Mouse (Mus musculus) right cerebral cortex, postnatal 10 days (tissue): ENCODE measurements around the gene Trip13.
A peak's percentile ranks its signal among the peaks of the same experiment; 100 is the strongest.

Experiments used
- DNase-seq, 2 experiments: peaks; one replicate each; pipeline ENCODE4 v3.0.0; 2021; ENCODE audit warnings: low spot score in 2 of 2

The Trip13 gene

DNA sequence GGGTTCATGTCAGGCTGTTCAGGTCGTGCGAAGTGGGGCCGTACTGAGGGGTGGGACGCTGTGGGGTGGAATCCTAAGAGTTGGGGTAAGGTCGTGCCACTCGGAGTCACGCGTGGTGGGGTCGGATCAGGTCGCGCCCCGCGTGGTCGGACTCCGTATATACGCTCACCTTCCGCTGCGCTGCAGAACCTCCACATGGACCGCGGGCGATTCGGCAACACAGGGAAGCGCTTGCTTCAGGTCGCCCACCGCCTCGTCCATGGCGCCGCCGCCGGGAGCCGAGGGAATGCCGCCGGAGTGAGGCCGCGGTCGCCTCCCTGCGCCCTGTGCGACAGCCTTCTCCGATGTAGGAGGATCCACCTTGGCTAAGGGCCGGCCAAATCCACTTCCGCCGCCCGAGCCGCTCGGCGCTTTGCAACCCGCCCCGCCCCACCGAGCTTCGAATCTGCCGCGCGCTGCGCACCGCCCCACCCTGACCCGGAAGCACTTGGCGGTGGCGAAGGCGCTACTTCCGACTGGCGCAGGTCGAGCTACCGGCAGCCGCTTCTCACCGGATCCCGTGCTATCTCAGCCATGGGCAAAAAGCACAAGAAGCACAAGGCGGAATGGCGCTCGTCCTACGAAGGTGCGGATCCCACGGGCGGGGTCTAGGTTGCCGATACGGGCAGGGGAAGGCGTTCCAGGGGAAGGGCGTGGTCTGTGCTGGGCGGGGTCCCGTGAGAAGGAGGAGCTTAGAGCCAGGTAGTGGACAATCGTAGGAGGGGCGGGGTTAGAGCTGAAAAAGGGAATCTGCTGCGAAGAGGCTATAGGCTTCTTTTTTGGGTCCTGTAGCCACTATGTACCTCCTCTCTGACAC, at the start of gene Trip13, which contains the start of gene Brd9:
TSS of gene Trip13 (minus strand) at position 464 of the 856 bp plus-strand sequence.
TSS of gene Brd9 (plus strand) at position 491 of the 856 bp plus-strand sequence.
- peak; percentile 92 to 95 for DNase-seq

DNA sequence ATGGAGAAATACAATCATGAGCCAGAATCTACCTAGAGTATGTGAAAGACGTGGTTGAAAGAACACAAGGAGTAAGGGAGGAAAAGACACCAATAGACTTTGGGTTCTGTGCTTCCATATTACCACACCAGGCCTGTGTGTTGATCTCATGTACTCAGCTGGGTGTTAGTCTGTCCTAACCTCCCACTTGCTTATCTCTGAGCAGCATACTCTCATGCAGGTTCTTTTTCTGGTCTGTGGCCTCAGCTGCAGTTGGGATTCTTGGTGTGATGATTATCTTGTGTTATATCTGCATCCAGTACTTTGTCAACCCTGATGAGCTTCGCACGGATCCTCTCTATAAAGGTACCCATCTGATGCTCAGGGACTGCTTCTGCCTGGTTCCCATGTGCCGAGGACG, 39.4 kb upstream of the Trip13 start:
- DNase-seq = no peak

DNA sequence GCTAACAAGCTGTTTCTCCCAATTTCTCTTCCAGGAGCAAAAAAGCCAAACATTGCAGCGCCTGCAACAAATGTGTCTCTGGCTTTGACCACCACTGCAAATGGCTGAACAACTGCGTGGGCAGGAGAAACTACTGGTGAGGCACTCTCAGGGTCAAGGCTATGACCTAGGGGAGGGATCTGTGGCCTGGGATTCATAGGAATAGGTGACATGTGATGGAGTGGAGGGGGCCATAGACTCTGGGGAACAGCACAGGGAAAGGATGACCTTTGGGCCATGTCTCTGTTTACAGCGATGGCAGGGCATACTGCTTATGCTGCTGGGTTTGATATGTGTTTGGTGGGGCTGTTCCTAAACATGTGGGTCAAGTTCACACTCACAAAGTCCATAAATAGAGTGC, 36.9 kb upstream of the Trip13 start:
- DNase-seq = no peak

DNA sequence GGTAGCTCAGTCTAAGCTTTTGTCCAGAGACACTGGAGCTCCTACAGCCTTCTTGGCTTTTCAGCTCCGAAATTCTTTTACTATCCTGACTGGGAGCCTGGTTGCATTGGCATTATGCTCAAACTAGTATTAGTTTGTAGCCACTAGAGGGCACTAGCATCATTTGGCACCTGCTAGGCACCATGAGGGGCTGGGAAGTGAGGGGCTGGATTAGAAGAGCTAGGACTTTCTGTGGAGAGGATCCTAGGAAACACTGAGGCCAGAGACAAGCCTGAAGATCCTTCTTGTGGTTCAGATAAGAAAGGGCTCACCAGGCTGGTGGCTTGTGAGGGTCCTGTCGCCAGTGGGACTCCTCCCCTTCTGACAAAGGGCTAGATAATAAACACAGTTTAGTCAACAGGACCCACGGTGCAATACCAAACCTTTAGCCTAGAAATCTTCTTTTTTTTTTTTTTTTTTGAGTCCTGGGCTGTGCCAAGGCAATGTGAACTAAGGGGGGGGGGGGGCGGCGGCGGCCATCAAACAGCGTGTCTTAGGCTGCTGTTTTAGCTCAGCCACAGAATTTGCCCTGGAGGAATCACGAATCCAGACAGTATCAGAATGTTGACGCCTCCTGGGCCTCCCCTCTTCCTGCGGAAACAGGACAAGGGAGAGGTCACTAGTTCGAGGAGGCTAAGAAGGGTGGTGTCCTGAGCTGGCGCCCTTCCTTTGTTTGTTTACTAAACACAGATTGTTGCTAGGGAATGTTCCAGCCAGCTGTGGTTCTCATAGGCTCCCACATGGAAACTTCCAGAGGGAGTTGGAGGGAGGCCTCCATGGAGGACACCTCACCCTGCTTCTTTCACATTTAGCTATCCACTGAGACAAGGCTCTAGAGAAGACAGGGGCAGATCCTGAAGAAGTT, 33.2 kb upstream of the Trip13 start:
- DNase-seq = peak; percentile 67 to 77

DNA sequence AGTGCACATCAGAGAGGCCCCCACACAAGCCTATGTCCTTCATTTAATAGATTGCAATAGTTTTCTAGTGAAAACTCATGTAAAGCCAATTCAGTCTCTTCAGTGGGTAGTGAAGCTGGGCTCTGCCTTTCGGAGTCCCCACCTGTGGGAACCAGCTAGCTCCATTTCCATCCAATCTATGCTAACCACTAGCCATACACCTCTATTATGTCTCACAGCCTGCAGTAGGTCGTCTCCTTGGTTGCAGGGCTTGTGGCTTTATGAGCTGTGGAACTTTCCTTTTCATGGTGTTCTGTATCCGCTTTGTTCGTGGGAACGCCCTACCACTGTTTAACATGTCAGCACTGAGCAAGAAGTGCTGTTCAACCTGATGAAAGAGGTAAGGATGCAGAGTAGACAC, 26.0 kb upstream of the Trip13 start, which contains the start of gene Zdhhc11:
TSS of gene Zdhhc11 (plus strand) at position 301 of the 400 bp plus-strand sequence.
- DNase-seq = no peak

DNA sequence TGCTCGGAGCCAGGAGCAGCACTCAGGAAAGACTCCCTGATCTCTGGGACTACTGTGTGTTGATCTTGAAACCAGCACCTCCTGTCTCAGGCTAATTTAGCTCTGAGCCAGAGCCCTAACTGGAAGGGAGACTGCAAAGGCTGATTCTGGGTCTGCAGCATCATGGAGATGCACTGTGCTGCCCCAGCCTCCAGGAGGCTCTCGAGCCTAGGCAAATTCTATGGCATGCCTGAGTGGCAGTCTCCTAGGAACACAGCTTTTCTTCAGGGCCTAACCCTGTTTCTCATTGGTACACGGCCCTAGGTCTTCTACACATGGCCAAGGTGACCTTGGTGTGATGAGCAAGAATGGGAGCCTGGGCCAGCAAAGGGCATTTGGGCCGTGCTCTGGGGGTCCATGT, 23.6 kb upstream of the Trip13 start:
- no peak for DNase-seq

DNA sequence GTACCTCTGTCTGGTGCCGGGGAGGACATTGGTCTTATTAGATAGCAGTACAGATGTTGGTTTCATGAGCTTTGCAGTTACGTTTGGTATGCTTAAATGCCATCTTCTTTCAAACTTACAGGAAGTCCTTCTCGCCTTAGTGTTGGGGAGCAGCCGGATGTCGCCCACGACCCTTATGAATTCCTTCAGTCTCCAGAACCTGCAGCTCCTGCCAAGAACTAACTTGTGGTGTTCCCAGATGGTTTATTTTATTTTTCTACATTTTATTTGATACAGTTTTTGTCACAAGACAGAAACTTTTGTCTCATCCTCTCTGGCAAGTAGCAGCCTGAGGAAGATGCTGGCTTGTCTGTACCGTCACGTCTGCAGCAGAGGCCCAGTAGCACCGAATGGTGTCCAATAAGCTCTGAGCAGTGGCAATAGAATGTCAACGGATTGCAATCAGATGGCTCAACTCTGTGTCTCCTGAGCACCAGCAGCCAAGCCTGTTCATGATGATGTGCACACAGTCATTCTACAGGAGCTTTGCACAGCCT, 22.6 kb upstream of the Trip13 start:
- no peak for DNase-seq

DNA sequence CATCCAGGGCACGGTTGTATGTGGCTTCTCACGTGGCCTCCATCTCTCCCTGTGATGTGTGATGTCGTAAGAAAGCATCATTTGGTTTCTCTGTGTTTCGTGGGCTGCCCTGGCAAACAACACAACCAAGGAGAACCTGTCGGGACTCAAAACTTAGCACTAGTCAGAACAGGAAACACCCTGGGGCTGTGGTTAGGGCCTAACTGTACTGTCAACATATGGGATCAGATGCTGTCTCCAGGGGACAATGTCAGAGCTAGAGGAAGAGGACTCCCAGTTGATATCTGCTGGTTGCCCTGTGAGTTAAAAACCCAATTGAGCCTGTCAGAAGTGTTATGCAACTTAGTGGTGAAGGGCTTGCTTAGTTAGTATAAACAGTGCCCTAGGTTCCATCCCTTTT, 17.9 kb upstream of the Trip13 start:
- no peak for DNase-seq

DNA sequence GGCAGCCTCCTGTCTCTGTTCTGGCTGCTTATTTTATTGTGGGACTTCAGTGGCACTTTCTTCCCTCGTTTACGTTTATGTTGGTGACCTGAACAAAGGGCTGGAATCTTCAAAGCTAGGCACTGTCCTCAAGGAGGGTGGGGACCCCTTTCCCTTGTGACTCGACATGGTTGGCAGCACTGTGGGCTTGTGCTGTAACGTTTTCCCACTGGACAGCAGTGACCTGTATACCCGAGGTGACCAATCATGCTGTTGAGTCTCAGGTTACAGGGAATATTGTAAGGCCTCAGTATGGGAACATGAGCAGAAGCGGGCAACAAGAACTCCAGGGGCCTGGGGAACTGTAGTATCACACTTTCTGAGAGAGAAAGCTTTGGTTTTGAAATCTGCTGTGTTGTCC, 17.1 kb upstream of the Trip13 start:
- DNase-seq = no peak

DNA sequence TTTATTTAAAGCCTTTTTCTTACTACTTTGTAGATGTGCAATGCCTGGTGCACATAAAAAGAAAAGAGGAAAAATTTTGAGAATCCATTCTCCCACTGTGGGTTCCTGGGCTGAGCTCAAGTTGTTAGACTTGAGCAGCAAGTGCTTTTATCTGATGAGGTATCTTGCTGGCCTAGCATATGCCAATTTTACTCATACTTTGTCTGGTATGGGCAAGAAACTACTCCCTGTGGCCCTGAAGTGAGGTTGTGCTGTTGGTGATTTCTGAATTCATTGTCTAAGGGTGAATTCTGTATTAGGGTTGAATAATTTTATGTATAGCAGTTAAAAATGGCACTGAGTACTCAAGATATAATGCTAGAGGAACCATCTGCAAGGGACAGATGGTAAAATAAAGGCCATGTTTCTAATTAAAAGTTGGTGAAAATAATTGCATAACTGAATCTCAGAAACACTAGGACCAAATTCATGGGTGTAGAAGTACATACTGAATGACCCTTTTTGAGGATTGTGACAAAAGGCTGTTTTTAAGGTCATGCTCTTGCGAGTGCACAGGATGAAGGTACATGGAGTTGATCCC, 16.1 kb upstream of the Trip13 start:
- no peak for DNase-seq

DNA sequence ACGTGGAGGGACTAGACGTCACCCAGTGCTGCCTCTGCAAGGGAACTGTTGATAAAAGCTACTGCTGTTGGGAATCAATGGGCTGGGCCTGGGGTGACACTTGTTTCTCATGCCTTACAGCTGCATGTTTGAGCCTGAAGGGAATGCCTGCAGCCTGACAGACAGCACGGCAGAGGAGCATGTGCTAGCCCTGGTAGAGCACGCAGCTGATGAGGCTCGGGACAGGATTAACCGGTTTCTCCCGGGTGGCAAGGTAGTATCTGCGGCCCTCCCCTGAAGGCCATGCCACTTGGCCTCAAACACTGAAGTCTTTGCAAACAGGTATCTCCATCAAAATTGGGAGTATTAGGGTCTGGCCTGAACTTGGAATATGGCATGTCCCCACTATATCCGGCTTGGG, 7.0 kb upstream of the Trip13 start:
- DNase-seq = no peak

DNA sequence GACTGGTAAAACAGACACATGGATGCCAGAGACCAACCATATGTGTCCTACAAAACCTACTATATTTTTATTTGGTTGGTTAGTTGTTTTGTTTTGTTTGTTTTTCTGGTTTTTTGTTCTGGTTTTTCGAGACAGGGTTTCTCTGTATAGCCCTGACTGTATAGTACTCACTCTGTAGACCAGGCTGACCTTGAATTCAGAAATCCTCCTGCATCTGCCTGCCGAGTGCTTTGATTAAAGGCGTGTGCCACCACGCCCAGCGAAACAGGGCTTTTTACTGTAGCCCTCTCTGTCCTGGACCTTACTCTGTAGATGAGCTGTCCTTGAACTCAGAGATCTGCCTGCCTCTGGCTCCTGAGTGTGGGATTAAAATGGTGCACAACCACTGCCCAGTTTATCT, 1.5 kb upstream of the Trip13 start:
- no peak for DNase-seq

DNA sequence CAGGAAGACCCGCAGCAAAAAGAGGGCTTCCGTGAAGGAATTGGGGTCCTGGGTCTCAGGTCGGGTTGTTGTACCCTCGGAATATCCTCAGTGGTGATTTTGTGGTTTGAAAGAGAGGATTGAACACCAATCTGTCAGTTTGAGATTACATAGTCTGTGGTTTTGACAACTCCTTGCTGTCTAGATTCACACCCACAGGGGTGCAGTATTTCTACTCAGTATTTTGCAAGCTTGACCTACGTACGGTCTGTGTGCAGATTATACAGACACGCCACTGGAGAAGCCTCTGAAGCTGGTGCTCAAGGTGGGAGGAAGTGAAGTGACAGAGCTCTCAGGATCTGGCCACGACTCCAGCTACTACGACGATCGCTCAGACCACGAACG, 585 bp upstream of the Trip13 start:
- DNase-seq = no peak

DNA sequence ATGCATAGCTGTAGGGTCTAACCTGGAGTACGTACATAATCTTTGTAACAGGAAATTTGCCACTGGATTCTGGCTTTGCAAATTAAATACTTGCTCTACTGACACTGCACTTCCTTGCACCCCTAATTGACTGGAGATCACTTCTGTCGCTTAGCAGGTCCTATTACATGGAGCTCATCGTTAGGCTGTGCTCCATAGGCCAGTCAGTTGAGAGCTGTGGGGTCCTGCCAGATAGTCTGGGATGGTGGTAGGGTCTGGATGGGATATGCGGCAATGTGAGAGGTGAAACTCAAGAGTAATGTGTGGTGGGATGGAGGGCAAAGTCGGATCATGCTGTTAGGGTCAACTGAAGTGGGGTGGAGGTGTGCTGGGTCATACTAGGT, 655 bp downstream of the Trip13 start:
- no peak for DNase-seq

DNA sequence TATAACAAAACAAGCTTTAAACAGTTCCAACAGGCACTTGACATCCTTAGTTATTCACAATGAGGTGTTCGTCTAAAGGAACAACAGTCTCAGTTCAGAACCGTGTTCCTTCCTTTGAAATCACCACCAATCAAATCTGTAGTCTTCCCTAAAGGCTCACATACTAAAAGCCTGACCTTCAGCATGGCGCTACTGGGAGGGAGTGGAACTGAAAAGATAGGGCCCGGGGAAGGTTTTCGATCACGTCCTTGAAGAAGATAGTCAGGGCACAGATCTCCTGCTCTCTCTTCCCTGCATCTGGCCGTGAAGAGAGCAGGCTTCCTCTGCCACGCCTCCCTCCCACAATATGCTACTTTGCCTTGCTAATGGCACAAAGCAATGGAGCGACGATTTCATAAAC, 5.4 kb downstream of the Trip13 start:
- DNase-seq = no peak

DNA sequence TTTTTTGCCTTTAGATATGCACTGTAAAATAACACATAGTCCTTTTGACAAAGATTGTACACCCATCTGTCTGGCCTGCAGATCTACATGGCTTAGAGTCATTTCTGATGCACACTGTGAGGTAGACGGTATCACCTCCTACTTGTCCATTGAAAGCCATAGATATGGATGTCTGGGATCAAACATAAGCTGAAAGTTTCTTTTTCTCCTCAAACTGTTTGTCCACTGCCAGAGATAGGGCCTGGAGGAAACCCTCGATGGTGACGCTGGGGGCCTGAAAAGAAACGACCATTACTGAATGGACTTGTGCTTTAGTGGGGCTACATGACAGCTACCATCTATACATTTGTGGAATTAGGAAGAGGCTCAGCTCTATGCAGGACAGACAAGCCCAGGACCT, 24.5 kb downstream of the Trip13 start:
- DNase-seq = no peak

DNA sequence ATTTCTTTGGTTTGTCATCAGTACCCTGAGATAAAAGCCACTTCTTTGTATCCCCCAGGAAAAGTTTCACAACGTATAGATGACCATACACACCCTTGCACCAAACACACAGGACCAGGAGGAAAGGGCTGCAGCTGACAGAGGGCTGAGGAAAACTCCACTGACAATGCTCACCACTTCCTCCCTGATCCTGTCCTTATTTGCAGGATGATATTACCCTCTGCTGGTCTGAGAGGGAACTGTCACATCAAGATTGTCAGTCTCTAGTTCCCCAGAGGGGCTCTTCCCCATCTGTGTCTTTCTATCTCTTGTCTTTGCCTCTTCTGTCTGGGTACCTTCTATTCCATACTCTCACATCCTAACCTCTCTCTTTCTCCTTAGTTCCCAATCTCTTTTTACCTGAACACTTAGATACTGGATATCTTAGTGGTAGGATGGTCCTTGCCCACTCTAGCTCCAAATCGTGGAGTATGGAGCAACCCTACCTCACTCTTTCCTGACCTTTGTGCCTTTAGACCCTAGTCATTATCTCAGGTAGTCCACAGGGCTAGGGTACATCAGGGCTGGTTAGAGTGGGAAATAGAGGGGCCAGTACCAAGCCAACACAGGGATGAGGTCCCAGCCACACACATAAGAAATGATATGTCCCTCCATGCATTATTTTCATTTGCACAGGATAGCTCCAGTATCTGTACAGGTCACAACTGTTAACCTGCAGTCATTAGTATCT, 29.7 kb downstream of the Trip13 start:
- DNase-seq = peak; percentile 55 to 71

DNA sequence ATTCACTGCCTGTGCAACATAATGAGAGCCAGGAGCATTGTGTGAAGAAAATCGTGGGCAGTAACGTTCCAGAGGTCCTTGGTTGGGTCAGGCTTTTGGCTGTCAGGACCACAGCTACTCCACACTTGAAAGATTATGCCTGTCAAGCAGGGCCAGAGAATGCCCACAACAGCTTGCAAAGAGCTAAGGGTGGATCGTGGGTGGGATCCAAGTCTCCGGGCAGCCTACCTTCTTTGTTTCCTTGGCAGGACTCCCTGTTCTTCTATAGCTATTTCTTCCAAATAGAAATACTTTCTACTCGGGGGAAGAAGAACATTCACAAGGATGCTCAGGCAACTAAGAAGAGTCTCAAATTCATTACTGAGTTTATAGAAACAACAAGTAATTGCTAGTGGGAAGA, 30.4 kb downstream of the Trip13 start:
- peak in 1 of 2 experiments; percentile 26 for DNase-seq

DNA sequence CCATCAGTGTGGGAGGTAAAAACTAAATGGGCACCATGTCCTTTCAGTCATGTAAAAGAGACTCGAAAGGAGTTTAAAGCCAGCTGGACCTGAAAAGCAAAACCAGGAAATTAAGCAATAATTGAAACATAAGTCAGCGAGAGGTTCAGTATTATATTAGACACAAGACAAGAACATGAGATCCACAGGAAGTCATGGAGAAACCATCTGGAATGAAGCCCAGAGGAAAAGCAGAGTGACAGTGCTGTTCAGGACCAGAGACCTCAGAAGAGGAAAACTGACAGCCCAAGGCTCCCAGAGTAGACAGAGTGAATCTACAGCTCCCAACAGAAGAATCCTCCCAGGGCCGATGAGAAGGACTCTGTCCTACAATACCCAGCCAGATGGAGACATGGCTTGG, 40.0 kb downstream of the Trip13 start:
- DNase-seq = no peak

DNA sequence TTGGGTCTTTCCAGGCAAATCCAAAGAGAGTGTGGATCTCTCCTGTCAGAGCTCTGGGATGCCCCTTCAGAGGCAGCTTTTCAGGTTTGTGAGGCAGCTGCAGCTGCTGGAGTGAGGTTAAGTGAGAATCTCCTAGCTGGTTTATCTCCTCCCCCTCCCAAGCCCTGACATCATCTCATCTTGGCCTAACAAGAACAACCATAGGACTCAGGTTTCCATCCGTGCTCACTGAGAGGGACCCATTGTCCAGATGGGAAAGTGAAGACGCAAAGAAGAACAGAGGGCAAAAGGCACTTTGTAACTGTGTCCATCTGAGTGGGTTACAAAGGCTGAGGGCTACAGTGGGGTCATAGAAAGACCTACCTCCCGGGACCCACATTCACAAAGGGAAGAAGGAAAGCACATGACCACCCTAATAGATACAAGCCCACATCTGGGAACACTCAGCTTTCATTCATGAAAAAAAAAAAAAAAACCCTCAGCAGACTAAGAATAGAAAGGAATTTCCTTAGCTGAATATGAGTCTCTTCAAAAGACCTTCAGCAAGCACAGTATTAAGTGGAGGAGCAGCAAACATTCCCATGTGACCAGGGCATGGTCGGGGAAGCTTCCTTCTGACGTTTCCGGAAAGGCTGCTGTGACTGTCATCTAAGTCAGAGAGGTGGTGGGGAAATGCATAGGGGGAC, 44.9 kb downstream of the Trip13 start:
- DNase-seq = no peak

DNA sequence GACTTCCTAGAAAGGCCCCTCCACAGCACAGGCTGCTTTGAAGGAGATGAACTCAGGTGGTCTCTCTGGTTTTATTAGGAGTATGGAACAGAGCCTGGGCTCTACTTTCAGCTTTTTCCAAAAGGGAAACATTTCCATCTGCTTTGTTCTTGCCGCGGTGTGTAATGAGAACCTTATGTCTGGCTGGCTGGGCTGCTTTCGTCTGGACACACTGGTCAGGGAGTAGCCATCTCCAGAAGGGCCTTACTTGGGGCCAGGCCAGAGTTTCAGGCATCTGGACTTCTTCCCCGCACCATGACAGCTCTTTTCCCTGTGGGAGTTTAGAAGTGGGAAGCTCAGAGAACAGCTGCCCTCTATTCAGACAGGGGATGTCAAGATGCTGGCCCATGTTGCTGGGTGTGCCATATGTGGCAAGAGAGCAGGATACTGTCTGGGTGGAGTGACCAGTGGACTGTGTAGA, 50.1 kb downstream of the Trip13 start:
- peak in 1 of 2 experiments; percentile 26 for DNase-seq
